Mouse (Mus musculus) CH12.LX (cell line): ENCODE results near the gene Cwc25. TPM values are rescaled to one million over a fixed set of nuclear protein-coding genes. Genes with fewer than 3 reads are reported as not detected.

Source experiments
- DNase-seq: peaks from one replicate; pipeline ENCODE4 v3.0.0-alpha.2; 2013; ENCODE audit errors: extremely low read depth
- H3K27ac ChIP-seq: 2 replicates; pipeline ENCODE4 v1.5.1; 2012; ENCODE audit warnings: low read depth, mild to moderate bottlenecking, control low read depth, moderate library complexity; ENCODE audit not compliant: insufficient read depth
- H3K27me3 ChIP-seq: replicated peaks from 2 replicates; pipeline ENCODE3; 2012; ENCODE audit warnings: inconsistent platforms
- H3K36me3 ChIP-seq, 2 experiments: replicated peaks in 1 of 2; 2 replicates each; pipeline versions ENCODE3 to v1.6.1; 2012; ENCODE audit warnings: inconsistent platforms in 1 of 2, low read length in 1 of 2, mild to moderate bottlenecking in 1 of 2, mixed read lengths in 1 of 2, moderate library complexity in 1 of 2; ENCODE audit not compliant: control insufficient read depth in 1 of 2, insufficient read depth in 1 of 2
- H3K4me1 ChIP-seq, 2 experiments: 2 replicates each; pipeline ENCODE4 v1.6.1; 2012; ENCODE audit warnings: inconsistent platforms in 1 of 2, moderate library complexity in 1 of 2; ENCODE audit not compliant: insufficient read depth in 2 of 2, control insufficient read depth in 1 of 2
- H3K4me2 ChIP-seq: 2 replicates; pipeline ENCODE4 v1.6.1; 2012; ENCODE audit warnings: low read depth, mild to moderate bottlenecking, control low read depth; ENCODE audit not compliant: poor library complexity, insufficient read depth, severe bottlenecking
- H3K4me3 ChIP-seq, 3 experiments: fragments of 150-350 bp in 1 of 3; sonication (generic) in 1 of 3; replicated peaks in 1 of 3; 2 replicates each; pipeline versions ENCODE3 to v1.5.1; 2011 to 2012; ENCODE audit warnings: low read depth in 2 of 3, low read length in 2 of 3, mild to moderate bottlenecking in 2 of 3, moderate library complexity in 2 of 3, control low read depth in 1 of 3, improper control_type of control experiment in 1 of 3, inconsistent platforms in 1 of 3, mixed read lengths in 1 of 3; ENCODE audit not compliant: poor library complexity in 1 of 3
- H3K79me2 ChIP-seq: replicated peaks from 2 replicates; pipeline ENCODE4 v1.6.1; 2012; ENCODE audit warnings: mild to moderate bottlenecking, moderate library complexity; ENCODE audit not compliant: control insufficient read depth, poor library complexity, insufficient read depth, severe bottlenecking; ENCODE audit errors: extremely low read depth
- H3K9ac ChIP-seq: 2 replicates; pipeline ENCODE4 v1.6.1; 2012; ENCODE audit warnings: low read depth, mild to moderate bottlenecking, control low read depth, moderate library complexity; ENCODE audit not compliant: insufficient read depth
- H3K9me3 ChIP-seq: replicated peaks from 2 replicates; pipeline ENCODE3; 2012; ENCODE audit warnings: low read length, inconsistent platforms, mixed read lengths
- BHLHE40 ChIP-seq: IDR thresholded peaks from 2 replicates; pipeline ENCODE4 v1.6.1; 2011; ENCODE audit warnings: mild to moderate bottlenecking, low read depth, low read length, improper control_type of control experiment
- CHD1 ChIP-seq: IDR thresholded peaks from 2 replicates; pipeline ENCODE4 v1.6.1; 2012; ENCODE audit warnings: low read depth, low read length, improper control_type of control experiment, inconsistent platforms
- CHD2 ChIP-seq: IDR thresholded peaks from 2 replicates; pipeline ENCODE4 v1.6.1; 2011; ENCODE audit warnings: low read length, improper control_type of control experiment
- CTCF ChIP-seq, 2 experiments: IDR thresholded peaks in 1 of 2; conservative IDR thresholded peaks in 1 of 2; 2 replicates each; pipeline ENCODE4 v1.5.1; 2011 to 2012; ENCODE audit warnings: low read depth in 2 of 2, low read length in 2 of 2, improper control_type of control experiment in 1 of 2, inconsistent platforms in 1 of 2, mild to moderate bottlenecking in 1 of 2, moderate library complexity in 1 of 2
- ELF1 ChIP-seq: IDR thresholded peaks from 2 replicates; pipeline ENCODE4 v1.6.1; 2014; ENCODE audit warnings: low read depth, mild to moderate bottlenecking, inconsistent platforms, low read length, improper control_type of control experiment
- ETS1 ChIP-seq: conservative IDR thresholded peaks from 2 replicates; pipeline ENCODE4 v1.6.1; 2012; ENCODE audit warnings: low read depth, mild to moderate bottlenecking, inconsistent platforms, low read length, improper control_type of control experiment, moderate library complexity
- GABPA ChIP-seq: IDR thresholded peaks from 2 replicates; pipeline ENCODE4 v1.6.1; 2012; ENCODE audit warnings: low read depth, low read length, improper control_type of control experiment, inconsistent platforms; ENCODE audit not compliant: insufficient replicate concordance
- HCFC1 ChIP-seq: IDR thresholded peaks from 2 replicates; pipeline ENCODE4 v1.6.1; 2012; ENCODE audit warnings: low read depth, mild to moderate bottlenecking, inconsistent platforms, low read length, improper control_type of control experiment
- IRF4 ChIP-seq: IDR thresholded peaks from 2 replicates; pipeline ENCODE4 v1.6.1; 2014; ENCODE audit warnings: low read depth, mild to moderate bottlenecking, inconsistent platforms, low read length, improper control_type of control experiment
- JUN ChIP-seq: IDR thresholded peaks from 2 replicates; pipeline ENCODE4 v1.6.1; 2011; ENCODE audit warnings: low read depth, mild to moderate bottlenecking, low read length, improper control_type of control experiment, moderate library complexity; ENCODE audit not compliant: insufficient read depth
- MAFK ChIP-seq: IDR thresholded peaks from 2 replicates; pipeline ENCODE4 v1.6.1; 2011; ENCODE audit warnings: low read length, improper control_type of control experiment; ENCODE audit not compliant: insufficient replicate concordance
- MAZ ChIP-seq: IDR thresholded peaks from 2 replicates; pipeline ENCODE4 v1.6.1; 2012; ENCODE audit warnings: low read depth, mild to moderate bottlenecking, inconsistent platforms, low read length, improper control_type of control experiment, moderate library complexity
- MEF2A ChIP-seq: IDR thresholded peaks from 2 replicates; pipeline ENCODE4 v1.6.1; 2014; ENCODE audit warnings: low read depth, mild to moderate bottlenecking, inconsistent platforms, low read length, improper control_type of control experiment, borderline replicate concordance
- MXI1 ChIP-seq: IDR thresholded peaks from 2 replicates; pipeline ENCODE4 v1.6.1; 2011; ENCODE audit warnings: mild to moderate bottlenecking, low read depth, low read length, improper control_type of control experiment
- PAX5 ChIP-seq: IDR thresholded peaks from 2 replicates; pipeline ENCODE4 v1.6.1; 2012; ENCODE audit warnings: low read length, inconsistent platforms, mixed read lengths
- POLR2AphosphoS2 ChIP-seq: IDR thresholded peaks from 2 replicates; pipeline ENCODE4 v1.6.1; 2011; ENCODE audit warnings: low read depth, low read length, improper control_type of control experiment
- RAD21 ChIP-seq: IDR thresholded peaks from 2 replicates; pipeline ENCODE4 v1.6.1; 2011; ENCODE audit warnings: low read depth, mild to moderate bottlenecking, low read length, improper control_type of control experiment, moderate library complexity
- RCOR1 ChIP-seq: conservative IDR thresholded peaks from 2 replicates; pipeline ENCODE4 v1.6.1; 2012; ENCODE audit warnings: low read depth, mild to moderate bottlenecking, inconsistent platforms, low read length, improper control_type of control experiment
- SIN3A ChIP-seq: IDR thresholded peaks from 2 replicates; pipeline ENCODE4 v1.6.1; 2012; ENCODE audit warnings: low read length, improper control_type of control experiment, inconsistent platforms
- SMC3 ChIP-seq: IDR thresholded peaks from 2 replicates; pipeline ENCODE4 v1.6.1; 2011; ENCODE audit warnings: low read depth, low read length, improper control_type of control experiment
- TCF12 ChIP-seq: IDR thresholded peaks from 2 replicates; pipeline ENCODE4 v1.6.1; 2014; ENCODE audit warnings: low read depth, mild to moderate bottlenecking, inconsistent platforms, low read length, improper control_type of control experiment
- USF1 ChIP-seq: IDR thresholded peaks from 2 replicates; pipeline ENCODE4 v1.6.1; 2014; ENCODE audit warnings: low read depth, mild to moderate bottlenecking, inconsistent platforms, low read length, improper control_type of control experiment
- USF2 ChIP-seq: conservative IDR thresholded peaks from 2 replicates; pipeline ENCODE4 v1.6.1; 2011; ENCODE audit warnings: low read depth, low read length, improper control_type of control experiment
- ZC3H11A ChIP-seq: IDR thresholded peaks from 2 replicates; pipeline ENCODE4 v1.6.1; 2012; ENCODE audit warnings: low read depth, mild to moderate bottlenecking, inconsistent platforms, low read length, improper control_type of control experiment
- ZKSCAN1 ChIP-seq: IDR thresholded peaks from 2 replicates; pipeline ENCODE4 v1.6.1; 2012; ENCODE audit warnings: low read depth, inconsistent platforms, low read length, improper control_type of control experiment, borderline replicate concordance
- ZMIZ1 ChIP-seq: IDR thresholded peaks from 2 replicates; pipeline ENCODE4 v1.6.1; 2012; ENCODE audit warnings: low read depth, mild to moderate bottlenecking, inconsistent platforms, low read length, improper control_type of control experiment
- ZNF384 ChIP-seq: IDR thresholded peaks from 2 replicates; pipeline ENCODE4 v1.6.1; 2012; ENCODE audit warnings: low read depth, low read length, improper control_type of control experiment, inconsistent platforms
- dilution Hi-C: fragments of 300-500 bp; cut with MboI; formaldehyde crosslinking; loops from 2 replicates; pipeline ENCODE4 v1.14.3; 2020; ENCODE audit warnings: low sequenced_read_pairs; ENCODE audit not compliant: extremely low pct_unique_long_range_greater_than_20kb, extremely low pct_ligation_motif_present
- in situ Hi-C: fragments of 300-500 bp; cut with MboI; formaldehyde crosslinking; loops from 3 replicates; pipeline ENCODE4 v1.14.3; 2019; ENCODE audit warnings: low sequenced_read_pairs, low pct_ligation_motif_present, low pct_unique_long_range_greater_than_20kb, mixed read lengths
- polyA plus RNA-seq: library from polyadenylated mRNA; unstranded; fragments of >175 nt; gene quantifications from 2 replicates; pipeline ENCODE4 v1.2.1, GENCODE M21; 2012; ENCODE audit warnings: low read depth; ENCODE audit not compliant: insufficient read length
- total RNA-seq, 2 experiments: library from RNA; depleted of rRNA; stranded (reverse); fragments of 300-350 nt in 1 of 2; fragments of >200 nt in 1 of 2; gene quantifications; 2 replicates each; pipeline ENCODE4 v1.2.3; 2012 to 2014

Gene Cwc25
- total and polyA plus RNA-seq, 3 experiments: 16.7 to 21.5 (median 19.6) TPM

DNA sequence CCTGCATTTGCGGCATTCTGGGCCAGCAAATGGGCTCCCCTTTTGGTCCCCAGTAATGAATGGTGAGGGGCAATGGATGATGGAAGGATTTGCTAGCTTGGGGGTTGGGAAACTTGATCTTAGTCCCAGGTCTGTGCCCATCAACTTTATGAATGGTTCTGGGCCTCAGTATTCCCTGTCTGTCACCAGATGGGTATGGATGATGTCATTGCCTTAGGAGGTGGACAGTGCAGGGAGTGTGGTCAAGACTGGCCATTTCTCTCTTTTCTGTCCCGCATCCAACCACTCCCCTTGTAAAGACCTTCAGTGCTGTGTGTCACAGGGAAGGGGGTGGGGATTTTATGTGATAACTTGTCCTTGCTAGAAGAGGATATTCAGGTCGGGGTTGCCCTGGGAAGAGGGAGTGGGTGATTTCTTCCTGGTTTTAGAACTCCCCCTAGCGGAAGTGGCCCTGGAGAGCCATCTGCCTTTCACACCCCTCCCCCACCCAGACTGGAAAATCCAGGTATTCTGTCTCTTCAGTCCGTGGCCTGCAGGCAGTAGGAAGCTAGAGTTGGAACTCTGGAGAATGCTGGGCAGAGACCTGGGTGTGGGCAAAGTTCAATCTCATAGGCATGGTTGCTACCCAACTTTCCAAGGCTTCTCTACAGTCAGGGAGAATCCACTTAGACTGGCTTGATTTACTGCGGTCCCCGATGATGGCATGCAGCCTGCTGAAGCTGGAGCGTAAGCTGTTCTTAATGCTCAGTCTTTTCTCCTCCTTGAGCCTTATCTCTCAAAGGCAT is 35.2 kb upstream of the Cwc25 start:
- Histone ChIP-seq H3K36me3 (peaks cover 0 to 12% of the 10 kb centered on the region in 2 experiments), H3K27me3 (no peaks in the 10 kb centered on the region), H3K4me2 (peak overlapping the region; percentile 86), H3K27ac (no peak overlapping the region), H3K79me2 (no peaks in the 10 kb centered on the region), H3K9me3 (no peaks in the 10 kb centered on the region), H3K9ac (peak overlapping the region; percentile 83; the same call in 1 of the 2 replicates), H3K4me1 (peaks cover 22 to 60% of the 10 kb centered on the region in 2 experiments), H3K4me3 (peak overlapping the region; percentile 79 to 90 (median 90))
- no peak for TF ChIP-seq USF1
- TF ChIP-seq MAFK: no peak
- 0 out of 2 replicates have a peak, but pooled peaks have one; percentile 4 for TF ChIP-seq BHLHE40
- peak; percentile 83 for TF ChIP-seq ELF1
- no peak for TF ChIP-seq ETS1
- TF ChIP-seq RCOR1: no peak
- TF ChIP-seq POLR2AphosphoS2: no peak
- no peak for TF ChIP-seq ZNF384
- TF ChIP-seq USF2: no peak
- peak; percentile 38 for TF ChIP-seq RAD21
- no peak for TF ChIP-seq PAX5
- TF ChIP-seq MEF2A: no peak; the same call in 1 of the 2 replicates
- TF ChIP-seq JUN: no peak
- peak; percentile 41; the same call in 1 of the 2 replicates for TF ChIP-seq IRF4
- peak; percentile 90 for TF ChIP-seq CHD2
- no peak for TF ChIP-seq GABPA
- peak in 1 of 2 experiments; percentile 71; a peak in 2 of 4 replicates for TF ChIP-seq CTCF (conservative IDR thresholded peaks at IDR 0.05 in 1 of 2, IDR thresholded peaks at IDR 0.05 in 1 of 2; ENCODE audit: low read depth in 2 of 2, low read length in 2 of 2)
- no peak for TF ChIP-seq SIN3A
- TF ChIP-seq HCFC1: peak; percentile 37; the same call in 1 of the 2 replicates
- no peak for TF ChIP-seq ZMIZ1
- no peak for TF ChIP-seq ZC3H11A
- TF ChIP-seq TCF12: no peak; the same call in 1 of the 2 replicates
- TF ChIP-seq CHD1: no peak
- no peak; the same call in 1 of the 2 replicates for TF ChIP-seq SMC3
- TF ChIP-seq ZKSCAN1: no peak
- TF ChIP-seq MAZ: peak; percentile 33; the same call in 1 of the 2 replicates
- no peak for TF ChIP-seq MXI1
- no peak for DNase-seq
- dilution Hi-C loops: no loop called here
- in situ Hi-C loops: no loop called here
